Mouse (Mus musculus): ENCODE results near the gene 4933412E24Rik.

The 4933412E24Rik gene

GRCm38 (mm10) chr15:60016513-60016912, at the start of gene 4933412E24Rik:
4933412E24Rik (minus strand) TSS chr15:60016613.
- no peak for DNase-seq

DNA sequence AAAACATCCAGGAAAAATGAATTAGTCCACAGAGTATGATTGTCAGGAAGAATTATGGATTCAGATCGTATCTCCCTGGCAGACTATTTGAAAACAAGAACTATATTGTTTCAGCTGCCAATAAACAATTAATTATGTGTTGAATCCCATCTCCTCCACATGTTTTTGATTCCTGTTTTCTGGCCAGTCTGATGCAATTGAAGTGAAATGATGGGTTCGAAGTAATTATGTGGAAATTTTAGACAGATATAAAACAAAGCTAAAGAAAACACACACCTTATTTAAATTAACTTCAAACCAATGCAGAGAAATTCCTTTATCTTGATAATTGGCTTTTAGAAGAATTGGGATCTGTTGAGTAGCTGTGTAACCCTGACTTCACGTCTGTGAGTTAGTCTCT, 14.3 kb upstream of the 4933412E24Rik start:
- no peak for DNase-seq

GRCm38 (mm10) chr15:60021256-60021655, 4.8 kb upstream of the 4933412E24Rik start:
- DNase-seq, result no peak

- DNase-seq, result no peak
Observed at GRCm38 (mm10) chr15:60010199-60010598, 6.2 kb downstream of the 4933412E24Rik start.

- no peak for DNase-seq
Observed at GRCm38 (mm10) chr15:60009610-60010009, 6.8 kb downstream of the 4933412E24Rik start.

- DNase-seq, result no peak
Observed at GRCm38 (mm10) chr15:59983777-59984176, 32.6 kb downstream of the 4933412E24Rik start.

- DNase-seq, result no peak
Observed at GRCm38 (mm10) chr15:59975310-59975709, 41.1 kb downstream of the 4933412E24Rik start.

DNA sequence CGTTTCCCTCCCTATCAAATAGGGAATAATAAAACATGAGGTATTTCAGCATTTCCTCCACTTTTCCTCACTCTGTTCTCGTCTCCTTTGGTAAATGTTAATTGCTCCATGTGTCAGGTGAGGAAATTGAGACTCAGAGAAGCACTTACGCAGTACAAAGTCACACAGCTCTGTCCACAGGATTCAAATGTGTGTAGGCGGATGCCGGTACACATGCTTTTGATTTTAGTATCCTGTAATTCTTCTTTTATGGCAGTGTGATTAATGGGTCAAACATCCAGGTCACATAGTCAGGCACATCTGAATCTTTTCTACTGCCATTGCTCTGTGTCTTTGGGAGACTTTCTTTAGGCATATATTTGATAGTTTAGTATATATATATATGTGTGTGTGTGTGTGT, 41.8 kb downstream of the 4933412E24Rik start:
- no peak for DNase-seq

DNA sequence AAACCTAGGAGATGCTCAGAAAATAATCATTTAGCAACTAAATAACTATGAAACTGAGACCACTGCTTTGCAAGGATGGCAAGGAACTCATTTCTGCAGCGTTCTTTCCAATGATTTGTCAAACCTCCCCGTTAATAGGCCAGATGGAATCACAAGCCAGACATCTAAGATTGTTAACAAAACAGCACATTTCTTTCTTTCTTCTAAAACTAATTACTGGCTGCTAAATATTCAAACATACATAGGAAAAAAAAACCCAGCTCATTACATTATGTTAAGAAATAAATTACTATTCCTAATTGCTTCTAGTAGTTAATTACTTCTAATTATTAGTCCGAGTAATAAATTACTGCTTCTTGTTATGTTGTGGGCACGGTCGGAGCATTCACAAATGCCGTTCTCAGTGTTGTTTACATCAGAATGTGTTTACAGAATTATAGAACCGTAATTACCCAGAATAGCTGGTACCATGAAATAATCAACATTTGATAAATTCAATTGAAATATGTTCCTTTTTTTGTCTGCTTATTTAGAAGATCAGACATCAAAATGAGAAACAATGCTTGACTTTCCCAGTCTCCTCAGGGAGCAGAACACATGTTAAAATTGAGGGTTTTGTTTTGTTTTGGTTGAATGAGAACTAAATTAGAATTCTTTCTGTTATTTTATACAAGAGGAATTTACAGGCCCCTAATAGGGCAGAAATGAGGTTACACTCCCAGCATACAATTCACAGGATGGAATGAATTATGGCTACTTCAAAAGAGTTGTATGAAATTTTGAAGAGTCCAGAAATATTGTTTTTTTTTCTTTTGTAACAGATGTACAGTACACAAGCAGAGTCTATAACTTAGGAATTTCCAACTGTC, 42.5 kb downstream of the 4933412E24Rik start:
- DNase-seq, result no peak

Measured in thymus, postnatal 4 days (tissue).